Mouse (Mus musculus): ENCODE results near the gene Dctn2.

DNA sequence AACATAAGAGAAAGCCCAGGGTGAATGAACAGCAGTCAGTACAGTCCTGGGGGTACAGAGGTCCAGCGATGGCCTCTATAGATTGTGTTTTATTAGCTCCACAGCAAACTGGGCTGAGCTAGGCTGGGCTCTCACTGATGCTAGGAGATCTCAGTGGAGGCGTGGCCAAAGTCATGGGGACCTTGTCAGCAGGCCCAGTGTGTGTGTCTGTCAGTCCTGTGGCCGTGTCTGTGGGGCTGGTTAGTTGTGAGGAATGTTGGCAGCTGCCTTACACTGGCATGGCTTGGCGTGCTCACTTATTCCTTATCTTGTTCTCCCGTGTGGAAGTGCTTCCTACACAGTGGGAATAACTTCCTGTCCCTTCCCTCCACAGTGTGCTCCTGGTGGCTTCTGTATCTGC lies 2.2 kb downstream of the Dctn2 start:
- TF ChIP-seq CTCF (IDR thresholded peaks at IDR 0.05; ENCODE audit: control insufficient read depth, insufficient read depth, low read length) (no peak), POLR2A (IDR thresholded peaks at IDR 0.05; ENCODE audit: borderline replicate concordance, control insufficient read depth, low read depth, low read length) (no peak)

Measured in bone marrow, adult 2 months (tissue).